Mouse (Mus musculus) layer of hippocampus, adult 9-10 months (tissue): ENCODE measurements around the gene Slc25a3.

Experiments used
- DNase-seq: peaks from one replicate; pipeline ENCODE4 v3.0.0; 2022; ENCODE audit warnings: low spot score

Gene Slc25a3

GRCm38 (mm10) chr10:91092812-91093211 is 31.0 kb downstream of the Slc25a3 start:
- DNase-seq = no peak

- no peak for DNase-seq
Observed at GRCm38 (mm10) chr10:91083393-91083927, 40.4 kb downstream of the Slc25a3 start.

GRCm38 (mm10) chr10:91082550-91083392 is 41.1 kb downstream of the Slc25a3 start, which contains the start of the genes Apaf1 and Ikbip:
Gene Apaf1 (minus strand): TSS chr10:91082770.
Gene Ikbip (plus strand): TSS chr10:91082940.
- DNase-seq = peak; percentile 96

- no peak for DNase-seq
Observed at GRCm38 (mm10) chr10:91081959-91082507, 41.8 kb downstream of the Slc25a3 start.

- DNase-seq = no peak
Observed at GRCm38 (mm10) chr10:91080540-91080939, 43.3 kb downstream of the Slc25a3 start.

GRCm38 (mm10) chr10:91076667-91077066 is 47.2 kb downstream of the Slc25a3 start:
- DNase-seq = no peak

- no peak for DNase-seq
Observed at GRCm38 (mm10) chr10:91073345-91073744, 50.5 kb downstream of the Slc25a3 start.

GRCm38 (mm10) chr10:91071768-91072167 is 52.1 kb downstream of the Slc25a3 start:
- no peak for DNase-seq
